Mouse (Mus musculus) heart, postnatal 4 days (tissue): ENCODE data around the gene Daam2. TPM values are rescaled to one million over a fixed set of nuclear protein-coding genes. Genes with fewer than 3 reads are reported as not detected.

Experiments used
- DNase-seq: peaks from one replicate; pipeline ENCODE4 v3.0.0; 2021
- total RNA-seq, 2 experiments: library from RNA; stranded (reverse); gene quantifications; 2 replicates each; pipeline ENCODE4 v1.2.3; 2021

Daam2 gene
- total RNA-seq, 2 experiments from 2014 or later = 16.0 to 18.5 TPM

DNA sequence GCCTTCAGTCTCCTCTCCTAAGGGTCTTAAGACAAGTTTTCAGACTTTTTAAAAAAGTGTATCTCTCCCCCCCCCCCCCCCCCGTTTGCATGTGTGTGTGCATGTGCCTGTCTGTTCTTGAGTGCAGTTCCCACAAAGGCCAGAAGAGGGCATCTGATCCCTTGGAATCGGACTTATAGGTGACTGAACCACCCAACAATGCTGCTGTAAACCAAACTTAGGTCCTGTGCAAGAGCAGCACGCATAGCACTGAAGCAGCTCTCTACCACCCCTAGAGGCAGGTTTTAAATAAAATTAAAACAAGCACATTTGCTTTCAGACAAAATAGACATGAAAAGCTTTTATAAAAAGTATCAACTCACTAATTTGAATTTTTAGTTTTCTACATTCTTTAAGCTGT lies 33.9 kb downstream of the Daam2 start:
- peak; percentile 71 for DNase-seq

- no peak for DNase-seq
These were observed 35.5 kb downstream of the Daam2 start for GRCm38 (mm10) chr17:49528503-49529205.

- DNase-seq = no peak
These were observed 36.1 kb downstream of the Daam2 start for GRCm38 (mm10) chr17:49528033-49528432.

GRCm38 (mm10) chr17:49526566-49526965 lies 37.6 kb downstream of the Daam2 start:
- DNase-seq = no peak

DNA sequence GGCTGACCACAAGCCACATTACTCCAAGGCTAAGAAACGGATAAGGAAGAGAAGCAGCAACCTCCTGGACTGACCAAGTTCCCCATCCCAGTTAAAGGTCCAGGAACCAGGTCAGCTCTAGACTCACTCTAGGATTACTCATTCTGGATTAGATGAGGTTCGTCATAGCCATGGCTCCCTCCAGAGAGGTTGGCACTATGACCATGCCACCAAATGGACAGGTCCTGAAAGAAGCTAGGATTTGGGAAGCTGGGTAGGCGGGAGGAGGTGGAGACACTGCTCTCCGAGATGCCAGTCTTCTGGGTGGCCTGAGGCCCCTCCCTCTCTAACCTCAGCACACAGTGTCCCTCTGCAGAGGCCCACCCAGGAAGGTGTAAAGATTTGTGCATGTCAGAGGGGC lies 38.2 kb downstream of the Daam2 start:
- no peak for DNase-seq

- DNase-seq = no peak
These were observed 39.6 kb downstream of the Daam2 start for GRCm38 (mm10) chr17:49524584-49524983.

GRCm38 (mm10) chr17:49522435-49522834 lies 41.7 kb downstream of the Daam2 start:
- DNase-seq = no peak

GRCm38 (mm10) chr17:49522002-49522401 lies 42.1 kb downstream of the Daam2 start:
- no peak for DNase-seq

DNA sequence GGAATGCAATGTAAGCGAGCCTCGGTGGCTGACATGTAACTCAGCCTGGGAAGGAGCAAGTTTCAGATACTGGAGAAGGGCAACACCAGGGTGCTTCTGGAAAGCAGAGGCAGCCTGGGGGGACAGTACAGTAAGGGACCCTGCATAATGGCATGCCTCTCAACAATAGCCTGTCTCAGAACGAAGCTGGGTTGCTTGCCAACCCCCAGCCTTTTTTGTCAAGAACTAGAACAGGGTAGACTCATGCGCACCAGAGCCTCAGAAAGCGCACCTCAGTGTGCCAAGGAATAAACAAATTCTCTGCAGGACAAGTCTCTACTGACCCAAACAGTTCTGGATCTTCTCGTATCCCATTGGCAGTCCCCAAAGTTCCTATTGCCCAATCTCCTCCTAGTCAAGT lies 43.5 kb downstream of the Daam2 start:
- DNase-seq = no peak

GRCm38 (mm10) chr17:49519576-49520247 lies 44.4 kb downstream of the Daam2 start:
- peak; percentile 28 for DNase-seq

GRCm38 (mm10) chr17:49517091-49517490 lies 47.1 kb downstream of the Daam2 start:
- DNase-seq = no peak

GRCm38 (mm10) chr17:49515678-49516077 lies 48.5 kb downstream of the Daam2 start:
- DNase-seq = no peak

DNA sequence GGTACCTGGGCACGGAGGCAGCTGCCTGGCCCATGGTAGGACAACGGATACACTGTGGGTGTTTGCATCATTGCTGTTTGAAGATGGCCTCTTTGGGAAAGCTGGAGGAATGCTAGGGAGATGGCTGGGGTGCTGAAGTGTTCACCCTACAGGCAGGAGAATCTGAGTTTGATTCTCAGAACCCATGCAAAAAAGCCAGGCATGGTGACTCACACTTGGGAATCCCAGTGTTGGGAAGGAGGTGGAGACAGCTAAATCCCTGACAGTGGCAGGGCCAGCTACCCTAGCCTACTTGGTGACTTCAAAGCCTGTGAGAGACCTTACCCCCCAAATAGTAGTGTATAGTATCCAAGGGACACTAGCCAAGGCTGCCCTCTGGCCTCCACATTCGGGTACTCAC lies 49.0 kb downstream of the Daam2 start:
- no peak for DNase-seq

- DNase-seq = peak; percentile 72
These were observed 51.5 kb downstream of the Daam2 start for GRCm38 (mm10) chr17:49512671-49513085.

DNA sequence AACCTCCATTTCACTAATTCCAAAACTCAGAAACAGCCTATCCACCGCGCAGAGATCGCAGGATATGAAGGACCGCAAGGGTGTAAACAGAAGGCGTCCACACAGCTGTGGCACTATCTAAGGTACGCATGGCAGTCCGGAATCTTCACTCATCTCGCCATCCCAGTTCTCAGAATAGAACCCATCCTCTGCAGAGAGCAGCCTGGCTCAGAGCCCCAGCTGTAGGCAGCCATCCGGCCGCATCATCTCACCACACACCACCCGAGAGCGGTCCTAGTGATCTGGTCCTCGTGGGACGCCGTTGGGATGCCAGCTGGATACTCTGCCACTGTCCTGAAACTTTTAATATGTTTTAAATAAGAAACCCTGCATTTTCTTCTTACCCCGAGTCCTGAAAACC lies 54.7 kb downstream of the Daam2 start:
- DNase-seq = no peak

DNA sequence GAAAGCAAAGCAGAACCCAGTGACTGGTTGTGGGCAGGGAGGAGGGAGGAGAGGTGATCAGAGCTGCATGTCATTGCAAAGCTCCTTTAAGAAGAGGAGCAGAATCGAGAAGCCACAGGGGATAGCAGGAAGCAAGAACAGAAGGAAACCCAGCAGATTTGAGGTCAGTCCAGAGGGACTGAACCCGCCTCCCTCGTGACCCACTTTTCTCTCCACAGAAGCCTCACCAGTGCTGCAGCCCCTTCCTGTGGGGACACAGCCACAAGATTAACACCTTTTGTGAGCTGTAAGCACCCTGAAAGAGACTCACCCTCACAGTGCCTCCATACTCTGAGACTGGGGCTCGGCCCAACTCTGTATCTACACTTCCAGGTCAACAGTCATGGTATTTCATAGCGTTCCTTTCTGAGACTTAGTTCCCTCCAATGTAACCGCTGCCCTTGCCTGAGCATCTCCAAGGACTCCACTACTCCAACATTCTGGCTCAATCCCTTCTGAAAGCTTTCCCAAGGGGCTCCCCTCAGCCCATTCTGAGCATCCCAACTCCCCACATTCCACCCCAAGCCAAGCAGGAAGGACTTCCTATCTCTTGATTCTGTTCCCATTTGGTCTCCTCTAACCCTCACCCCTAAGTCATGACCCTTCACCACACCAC lies 60.8 kb downstream of the Daam2 start:
- DNase-seq = no peak

DNA sequence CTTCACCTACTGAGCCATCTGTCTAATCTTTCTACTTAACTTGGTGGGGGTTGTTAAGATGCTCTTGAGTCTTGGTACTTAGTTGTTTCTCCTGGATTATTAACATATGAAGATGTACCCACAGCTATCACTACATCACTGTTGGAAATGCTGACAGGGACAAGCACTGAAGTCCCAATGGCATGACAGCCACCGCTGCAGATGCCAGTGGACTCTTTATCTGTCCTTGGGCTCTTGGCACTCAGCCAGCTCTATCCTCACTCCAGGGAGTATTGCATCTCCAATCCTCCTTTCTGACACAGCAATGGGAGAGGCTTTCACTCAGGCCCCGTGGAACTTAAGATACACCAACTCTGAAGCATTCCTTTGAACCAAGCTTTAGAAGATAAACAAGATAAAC lies 63.9 kb downstream of the Daam2 start:
- peak; percentile 53 for DNase-seq

DNA sequence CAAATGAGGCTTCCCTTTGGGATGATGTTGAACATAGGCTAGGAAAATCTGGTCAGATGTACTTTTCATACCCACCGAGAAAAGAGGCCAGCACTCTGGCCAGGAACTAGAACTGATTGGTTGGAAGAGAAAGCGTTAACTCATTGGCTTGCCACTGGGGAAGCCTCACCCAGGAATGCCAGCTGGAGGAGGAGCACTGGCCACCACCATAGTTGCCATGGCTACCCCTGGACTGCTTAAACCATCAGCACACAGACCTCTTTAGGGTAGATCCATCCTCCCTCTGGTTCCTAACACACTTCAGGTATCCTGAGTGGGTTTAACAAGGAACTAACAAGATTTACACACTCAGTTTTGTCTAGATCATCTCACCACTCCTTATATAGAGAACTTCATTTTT lies 64.5 kb downstream of the Daam2 start:
- DNase-seq = no peak

GRCm38 (mm10) chr17:49498169-49498568 lies 66.0 kb downstream of the Daam2 start:
- DNase-seq = no peak

GRCm38 (mm10) chr17:49493276-49493675 lies 70.9 kb downstream of the Daam2 start:
- no peak for DNase-seq

DNA sequence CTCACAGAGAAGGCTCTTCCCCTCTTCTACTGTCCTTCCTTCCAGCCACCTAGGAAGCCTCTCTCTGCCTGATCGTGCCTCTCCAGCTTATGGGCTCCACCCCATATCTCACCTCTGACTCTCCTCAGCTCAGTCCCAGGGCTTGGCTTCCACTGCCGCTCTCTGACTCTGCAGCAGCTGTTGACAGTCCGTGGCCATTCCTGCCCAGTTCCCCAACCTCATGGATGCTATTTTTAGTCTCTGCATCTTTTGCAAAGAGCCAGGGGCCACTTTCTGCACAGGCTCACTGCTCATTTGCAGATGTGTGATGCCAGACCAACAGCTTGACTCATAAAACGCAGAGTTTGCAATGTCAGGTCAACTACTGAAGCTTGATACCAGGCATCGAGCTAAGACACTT lies 75.0 kb downstream of the Daam2 start:
- DNase-seq = peak; percentile 68

DNA sequence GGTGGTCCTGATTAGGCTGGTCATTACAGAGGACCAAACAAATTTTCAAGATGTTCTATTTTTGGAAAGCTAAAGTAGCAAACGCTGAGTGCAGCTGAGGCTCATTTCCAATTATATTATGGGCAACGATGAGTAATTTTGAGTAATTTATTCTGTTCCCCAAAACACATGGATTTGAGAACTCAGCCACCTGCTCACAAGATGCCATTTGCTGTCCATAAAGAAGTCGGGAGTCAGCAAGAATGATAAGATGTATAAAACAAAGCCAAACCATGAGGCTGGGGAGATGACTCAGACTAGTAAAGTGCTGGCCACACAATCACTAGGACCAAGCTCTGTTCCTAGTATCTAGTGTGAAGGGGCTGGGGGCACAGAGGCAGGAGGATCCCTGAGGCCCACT lies 79.7 kb downstream of the Daam2 start:
- no peak for DNase-seq

- DNase-seq = no peak
These were observed 82.3 kb downstream of the Daam2 start for GRCm38 (mm10) chr17:49481876-49482275.

DNA sequence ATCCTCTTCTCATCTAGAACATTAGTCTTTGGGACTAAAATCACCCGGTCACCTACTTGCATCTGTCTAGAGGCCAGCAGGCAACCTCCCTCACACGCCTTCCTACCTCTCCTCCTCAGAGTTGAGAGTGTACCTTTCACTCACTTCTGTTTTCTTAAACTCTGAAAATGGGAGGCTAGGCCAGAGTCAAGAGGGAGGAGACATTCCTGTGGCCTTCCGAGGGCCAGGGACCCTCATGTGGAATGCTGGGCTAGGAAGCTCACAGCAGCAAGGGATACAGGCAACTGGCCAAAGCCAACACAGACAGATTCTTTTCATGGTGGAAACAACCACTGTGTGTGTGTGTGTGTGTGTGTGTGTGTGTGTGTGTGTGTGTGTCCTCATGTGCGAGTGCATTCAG lies 86.8 kb downstream of the Daam2 start:
- DNase-seq = peak; percentile 42
